Mouse (Mus musculus) stomach, postnatal 0 days (tissue): Measurements from ENCODE around the gene Fcho2. TPM values are rescaled to one million over a fixed set of nuclear protein-coding genes. Genes with fewer than 3 reads are reported as not detected.
"Not testable (repeated sequence)": the region's sequence is repeated elsewhere in the genome, so short reads cannot be mapped to it uniquely, and the experiment has no call there.

ENCODE experiments used
- ATAC-seq: fragments of 200-750 bp; cut with Nextera tagmentation; 2 replicates; pipeline ENCODE4 v1.8.0; 2017; ENCODE audit not compliant: low FRiP score, low TSS enrichment
- DNase-seq: peaks from one replicate; pipeline ENCODE4 v3.0.0-alpha.2; 2016; ENCODE audit warnings: low spot score
- H3K27ac ChIP-seq: fragments of 300-500 bp; sonication (generic); replicated peaks from 2 replicates; pipeline ENCODE4 v1.5.1; 2014; ENCODE audit warnings: mild to moderate bottlenecking, control low read depth
- H3K27me3 ChIP-seq: fragments of 300-500 bp; sonication (generic); 2 replicates; pipeline ENCODE4 v1.6.1; 2014; ENCODE audit warnings: low read length; ENCODE audit not compliant: control insufficient read depth, insufficient read depth
- H3K36me3 ChIP-seq: fragments of 300-500 bp; sonication (generic); 2 replicates; pipeline ENCODE4 v1.6.1; 2014; ENCODE audit warnings: low read length, mixed read lengths; ENCODE audit not compliant: control insufficient read depth, insufficient read depth
- H3K4me1 ChIP-seq: fragments of 300-500 bp; sonication (generic); replicated peaks from 2 replicates; pipeline ENCODE4 v1.6.1; 2014; ENCODE audit warnings: antibody characterized with exemption; ENCODE audit not compliant: control insufficient read depth, insufficient read depth
- H3K4me2 ChIP-seq: fragments of 300-500 bp; sonication (generic); replicated peaks from 2 replicates; pipeline ENCODE4 v1.6.1; 2014; ENCODE audit warnings: low read depth, mild to moderate bottlenecking, control low read depth, moderate library complexity
- H3K4me3 ChIP-seq: fragments of 300-500 bp; sonication (generic); 2 replicates; pipeline ENCODE4 v1.5.1; 2014; ENCODE audit warnings: low read depth, low read length, control low read depth
- H3K9ac ChIP-seq: fragments of 300-500 bp; sonication (generic); 2 replicates; pipeline ENCODE4 v1.6.1; 2014; ENCODE audit warnings: mild to moderate bottlenecking, low read length, control low read depth, mixed read lengths
- H3K9me3 ChIP-seq: fragments of 300-500 bp; sonication (generic); 2 replicates; pipeline ENCODE4 v1.6.1; 2016; ENCODE audit warnings: low read length; ENCODE audit not compliant: control insufficient read depth
- CTCF ChIP-seq: IDR thresholded peaks from 2 replicates; pipeline ENCODE4 v1.5.1; 2016; ENCODE audit warnings: antibody characterized with exemption, low read depth, mild to moderate bottlenecking, moderate library complexity
- EP300 ChIP-seq: optimal IDR thresholded peaks from 2 replicates; pipeline ENCODE3; 2016; ENCODE audit warnings: antibody characterized with exemption
- WGBS: fragments of 180-500 bp; shearing (Covaris S2); extraction: QIAGEN DNeasy Blood & Tissue Kit; methylation state at CpG from one replicate; pipeline ENCODE4 v1.1.7; 2014; 5-methylcytosine and 5-hydroxymethylcytosine counted together
- polyA plus RNA-seq: library from polyadenylated mRNA; unstranded; fragments of >200 nt; fragmentation: Nextera tagmentation; extraction: Ambion mirVana; gene quantifications from 2 replicates; pipeline ENCODE4 v1.2.1, GENCODE M21; 2015

Fcho2 gene
- polyA plus RNA-seq, 1 experiment from 2014 or later = 21.9 TPM

DNA sequence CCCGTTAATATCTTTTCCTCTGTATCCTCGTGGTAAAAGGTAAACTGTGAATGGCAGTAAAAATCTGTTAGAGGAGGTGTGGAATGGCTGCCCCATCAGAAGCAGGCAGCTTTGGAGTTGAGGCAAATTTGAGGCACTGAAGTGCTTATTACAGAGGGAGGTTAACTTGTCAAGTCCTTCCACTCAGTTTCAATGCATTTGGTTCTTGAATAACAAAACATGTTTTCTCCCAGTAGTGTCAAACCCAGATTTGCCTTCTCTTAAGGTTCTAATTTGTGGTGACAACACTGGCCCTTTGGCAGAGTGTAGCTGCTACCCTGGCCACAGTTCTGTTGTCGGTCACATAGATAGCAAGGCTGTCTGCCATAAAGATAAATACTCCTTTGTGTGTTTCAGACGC is 2.5 kb upstream of the Fcho2 start:
- no peaks in the 10 kb centered on the region for H3K27me3 ChIP-seq
- 54% methylated on average over 4 of the region's 4 CpGs for WGBS
- ATAC-seq (no peak), DNase-seq (no peak)
- no peaks in the 10 kb centered on the region for H3K36me3 ChIP-seq
- no peak overlapping the region for H3K9ac ChIP-seq
- no peak overlapping the region for H3K4me3 ChIP-seq
- no peak for TF ChIP-seq CTCF
- no peak overlapping the region for H3K27ac ChIP-seq
- H3K4me2 ChIP-seq = no peak overlapping the region
- H3K4me1 ChIP-seq = no peaks in the 10 kb centered on the region
- H3K9me3 ChIP-seq = no peaks in the 10 kb centered on the region

- ATAC-seq = not testable (repeated sequence)
- 79% methylated on average over 4 of the region's 4 CpGs for WGBS
These were observed 1.9 kb upstream of the Fcho2 start for GRCm38 (mm10) chr13:98816981-98817660.

DNA sequence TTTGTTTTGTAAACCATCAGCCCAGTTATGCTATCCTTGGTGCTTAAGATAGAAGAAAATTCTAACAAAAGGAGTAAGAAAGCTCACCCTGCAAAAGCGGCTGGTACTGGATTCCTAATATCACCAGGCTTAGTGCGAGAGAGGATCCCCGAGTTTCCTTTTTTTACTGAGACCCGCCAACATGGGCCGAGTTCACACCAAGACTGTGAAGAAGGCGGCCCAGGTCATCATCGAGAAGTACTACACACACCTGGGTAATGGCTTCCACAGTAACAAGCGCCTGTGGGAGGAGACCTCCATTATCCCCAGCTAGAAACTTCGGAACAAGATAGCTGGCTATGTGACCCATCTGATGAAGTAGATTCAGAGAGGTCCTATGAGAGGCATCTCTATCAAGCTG is 1.3 kb upstream of the Fcho2 start:
- ATAC-seq (no peak), DNase-seq (no peak)
- WGBS = 82% methylated on average over 9 of the region's 9 CpGs
- Histone ChIP-seq H3K4me2 (no peak overlapping the region), H3K9me3 (no peaks in the 10 kb centered on the region), H3K4me3 (no peak overlapping the region), H3K4me1 (no peaks in the 10 kb centered on the region), H3K9ac (no peak overlapping the region), H3K36me3 (no peaks in the 10 kb centered on the region), H3K27me3 (no peaks in the 10 kb centered on the region), H3K27ac (peak overlapping the region; percentile 35; the same call in 1 of the 2 replicates)
- TF ChIP-seq EP300 (no peak), CTCF (no peak)

More at GRCm38 (mm10) chr13:98816981-98817660, 1.9 kb upstream of the Fcho2 start:
- H3K4me2 ChIP-seq, H3K4me3 ChIP-seq, DNase-seq, H3K9ac ChIP-seq, H3K27me3 ChIP-seq, H3K36me3 ChIP-seq, H3K4me1 ChIP-seq, H3K9me3 ChIP-seq, H3K27ac ChIP-seq: not testable (repeated sequence)

- ATAC-seq = peak; percentile 41
- H3K4me1 ChIP-seq = no peaks in the 10 kb centered on the region
- no peaks in the 10 kb centered on the region for H3K27me3 ChIP-seq
- no peaks in the 10 kb centered on the region for H3K9me3 ChIP-seq
- TF ChIP-seq CTCF (no peak), EP300 (no peak)
- H3K36me3 ChIP-seq = no peaks in the 10 kb centered on the region
- WGBS = under 1% methylated on average over 72 of the region's 81 CpGs
- H3K4me2 ChIP-seq = peak overlapping the region; percentile 56
- H3K9ac ChIP-seq = peak overlapping the region; percentile 99
- H3K4me3 ChIP-seq = peak overlapping the region; percentile 92
- peak; percentile 71 for DNase-seq
- H3K27ac ChIP-seq = peak overlapping the region; percentile 100
These were observed 791 bp downstream of the Fcho2 start for GRCm38 (mm10) chr13:98814275-98815040.

DNA sequence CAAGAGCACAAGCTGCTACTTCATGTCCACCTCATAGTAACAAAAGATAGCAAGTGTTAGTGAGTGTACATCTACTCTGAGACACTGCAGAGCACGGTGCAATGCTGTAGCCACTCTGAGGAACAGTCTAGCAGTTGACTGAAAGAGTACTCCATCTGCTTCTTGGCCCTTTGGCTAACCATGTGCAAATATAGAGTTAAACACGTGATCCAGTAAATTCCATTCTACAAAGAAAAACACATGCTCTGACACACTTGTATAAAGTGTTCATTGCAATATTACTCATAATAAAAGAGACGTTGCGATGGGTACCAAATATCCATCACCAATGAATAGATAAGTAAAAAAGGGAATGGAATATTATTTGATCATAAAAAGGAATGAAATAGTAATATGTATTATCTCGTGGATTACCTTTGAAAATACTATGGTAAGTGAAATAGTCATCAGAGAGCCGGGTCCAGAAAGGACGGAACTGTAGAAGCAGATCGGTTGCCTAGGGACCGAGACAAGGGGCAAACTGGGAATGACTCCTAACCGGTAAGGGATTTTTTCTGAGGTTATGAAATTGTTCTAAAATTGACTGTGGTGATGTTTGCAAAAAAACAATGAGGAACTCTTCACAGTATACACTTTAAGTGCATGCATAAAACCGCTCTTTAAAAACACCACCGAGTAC is 1.5 kb downstream of the Fcho2 start:
- no peak for ATAC-seq
- Histone ChIP-seq H3K4me2 (peak overlapping the region; percentile 56), H3K9ac (peak overlapping the region; percentile 99), H3K27ac (peak overlapping the region; percentile 100), H3K27me3 (no peaks in the 10 kb centered on the region), H3K9me3 (no peaks in the 10 kb centered on the region), H3K4me3 (peak overlapping the region; percentile 92), H3K4me1 (no peaks in the 10 kb centered on the region), H3K36me3 (no peaks in the 10 kb centered on the region)
- WGBS = 14% methylated on average over 12 of the region's 12 CpGs
- TF ChIP-seq CTCF (no peak), EP300 (no peak)
- DNase-seq = no peak
